Mouse (Mus musculus): ENCODE measurements at regions not wholly inside any gene's neighbourhood (a gene's known extent, or its start where the extent isn't known, plus 50 kb on each side); places are given as distances from the start of the nearest gene placed in this dataset.

DNA sequence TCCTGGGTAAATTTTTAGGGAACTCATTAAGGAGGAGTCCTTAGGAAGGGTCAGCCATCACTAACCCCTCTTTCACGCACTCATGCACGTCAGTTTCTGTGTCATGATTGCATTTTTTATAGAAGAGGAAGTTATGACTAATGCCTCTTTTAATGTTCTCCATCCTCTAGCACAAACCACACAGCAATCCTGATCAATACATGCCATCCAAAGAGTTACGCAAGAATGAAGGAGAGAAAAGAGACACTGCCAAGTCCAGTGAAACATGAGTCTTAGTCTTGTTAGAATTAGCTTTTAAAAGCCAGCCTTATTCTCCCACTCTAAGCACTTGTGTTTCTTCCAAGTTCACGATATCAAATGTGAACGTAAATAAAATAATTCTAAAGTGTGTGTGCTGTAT, 151.0 kb upstream of the Tll1 start:
- H3K36me3 ChIP-seq = no peaks in the 10 kb centered on the region
- no peak overlapping the region for H3K9ac ChIP-seq
- 87% methylated on average over 5 of the region's 5 CpGs for WGBS
- no peak overlapping the region for H3K4me2 ChIP-seq
- no peak for ATAC-seq (ENCODE audit: low read depth)
- H3K9me3 ChIP-seq = no peaks in the 10 kb centered on the region
- no peaks in the 10 kb centered on the region for H3K27me3 ChIP-seq
- no peaks in the 10 kb centered on the region for H3K4me1 ChIP-seq (replicated peaks)
- H3K4me3 ChIP-seq = no peak overlapping the region
- H3K27ac ChIP-seq (replicated peaks) = no peak overlapping the region

- H3K4me1 ChIP-seq (replicated peaks) = no peaks in the 10 kb centered on the region
- H3K27me3 ChIP-seq = no peaks in the 10 kb centered on the region
- H3K4me3 ChIP-seq = no peak overlapping the region
- H3K4me2 ChIP-seq = no peak overlapping the region
- no peaks in the 10 kb centered on the region for H3K36me3 ChIP-seq
- H3K9me3 ChIP-seq = no peaks in the 10 kb centered on the region
- ATAC-seq (ENCODE audit: low read depth) = no peak
- H3K27ac ChIP-seq (replicated peaks) = no peak overlapping the region
- H3K9ac ChIP-seq = no peak overlapping the region
- WGBS = 59% methylated on average over 3 of the region's 3 CpGs
These were observed 142.1 kb upstream of the Tll1 start for GRCm38 (mm10) chr8:64348082-64348646.

- Histone ChIP-seq H3K27ac (replicated peaks) (no peak overlapping the region), H3K27me3 (no peaks in the 10 kb centered on the region), H3K9ac (no peak overlapping the region), H3K4me1 (replicated peaks) (no peaks in the 10 kb centered on the region), H3K4me2 (no peak overlapping the region), H3K4me3 (no peak overlapping the region), H3K36me3 (no peaks in the 10 kb centered on the region), H3K9me3 (no peaks in the 10 kb centered on the region)
- 97% methylated on average over 2 of the region's 2 CpGs for WGBS
- ATAC-seq (ENCODE audit: low read depth) = no peak
These were observed 141.4 kb upstream of the Tll1 start for GRCm38 (mm10) chr8:64347490-64347889.

DNA sequence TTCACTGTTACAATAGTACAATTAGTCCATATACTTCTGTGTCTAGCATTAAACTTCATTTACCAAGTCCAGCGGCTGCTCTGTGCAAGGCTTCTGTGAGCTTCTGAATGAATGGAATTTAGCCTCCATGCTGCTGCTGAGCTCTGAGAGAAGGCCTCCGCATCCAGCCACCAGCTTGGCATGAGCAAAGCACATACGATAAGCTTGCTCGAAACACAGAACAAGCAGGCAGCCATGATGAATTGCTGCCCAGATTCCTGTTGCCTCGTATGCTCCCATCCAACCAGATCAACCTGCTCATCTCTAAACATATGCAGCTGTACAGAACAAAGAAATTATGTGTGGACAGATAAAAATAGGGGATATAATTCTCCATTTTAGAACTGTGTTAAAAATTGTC, 140.4 kb upstream of the Tll1 start:
- Histone ChIP-seq H3K9me3 (no peaks in the 10 kb centered on the region), H3K27me3 (no peaks in the 10 kb centered on the region), H3K4me2 (no peak overlapping the region), H3K9ac (no peak overlapping the region), H3K27ac (replicated peaks) (no peak overlapping the region), H3K4me3 (no peak overlapping the region), H3K36me3 (no peaks in the 10 kb centered on the region), H3K4me1 (replicated peaks) (no peaks in the 10 kb centered on the region)
- WGBS = 73% methylated on average over 5 of the region's 5 CpGs
- ATAC-seq (ENCODE audit: low read depth) = no peak

DNA sequence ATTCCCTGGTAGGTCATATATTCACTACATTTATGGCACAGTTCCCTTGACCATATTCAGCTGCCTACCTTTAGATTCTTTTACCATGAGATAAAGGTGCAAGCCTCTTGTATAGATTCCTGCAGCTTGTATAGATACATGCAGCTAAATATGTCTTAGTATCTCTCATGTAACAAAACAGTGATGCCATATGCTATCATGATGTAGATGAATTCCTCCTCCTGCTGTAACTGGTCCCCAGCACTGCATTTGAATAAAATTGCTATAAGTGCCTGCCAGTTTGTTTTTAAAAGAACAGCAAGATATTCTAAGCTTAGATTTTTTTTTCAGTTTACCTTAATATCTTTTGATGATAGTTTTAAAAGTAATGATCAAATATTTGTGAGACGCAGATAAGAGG, 138.9 kb upstream of the Tll1 start:
- WGBS = 96% methylated on average over 1 of the region's 1 CpGs
- H3K4me3 ChIP-seq = no peak overlapping the region
- H3K9me3 ChIP-seq = no peaks in the 10 kb centered on the region
- H3K4me1 ChIP-seq (replicated peaks) = no peaks in the 10 kb centered on the region
- no peak overlapping the region for H3K27ac ChIP-seq (replicated peaks)
- H3K36me3 ChIP-seq = no peaks in the 10 kb centered on the region
- no peak overlapping the region for H3K4me2 ChIP-seq
- no peak overlapping the region for H3K9ac ChIP-seq
- no peak for ATAC-seq (ENCODE audit: low read depth)
- no peaks in the 10 kb centered on the region for H3K27me3 ChIP-seq

DNA sequence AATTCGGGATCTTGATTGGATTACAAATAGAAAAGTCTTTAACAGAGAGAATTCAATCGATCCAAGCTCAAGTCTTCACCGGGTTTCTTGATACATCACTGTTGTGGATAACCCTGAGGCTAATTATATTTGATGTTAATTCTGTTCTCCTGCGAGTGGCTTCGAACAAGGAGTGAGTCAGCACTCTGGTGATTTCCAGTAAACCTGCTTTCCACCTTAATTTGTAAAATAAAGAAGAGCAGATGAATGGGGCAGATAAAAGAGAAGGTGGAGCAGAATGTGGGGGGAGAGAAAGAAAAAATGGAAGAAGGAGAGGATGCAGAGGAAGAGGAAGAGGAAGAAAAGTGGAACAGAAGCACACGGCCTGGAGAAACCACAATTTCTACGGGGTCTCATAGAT, 137.5 kb upstream of the Tll1 start:
- H3K9ac ChIP-seq = no peak overlapping the region
- H3K9me3 ChIP-seq = no peaks in the 10 kb centered on the region
- H3K4me1 ChIP-seq (replicated peaks) = no peaks in the 10 kb centered on the region
- 81% methylated on average over 7 of the region's 7 CpGs for WGBS
- H3K4me2 ChIP-seq = no peak overlapping the region
- H3K27me3 ChIP-seq = no peaks in the 10 kb centered on the region
- H3K27ac ChIP-seq (replicated peaks) = no peak overlapping the region
- H3K4me3 ChIP-seq = no peak overlapping the region
- no peaks in the 10 kb centered on the region for H3K36me3 ChIP-seq
- no peak for ATAC-seq (ENCODE audit: low read depth)

- ATAC-seq (ENCODE audit: low read depth) = no peak
- no peak overlapping the region for H3K27ac ChIP-seq (replicated peaks)
These were observed 136.3 kb upstream of the Tll1 start for GRCm38 (mm10) chr8:64342397-64342796.

DNA sequence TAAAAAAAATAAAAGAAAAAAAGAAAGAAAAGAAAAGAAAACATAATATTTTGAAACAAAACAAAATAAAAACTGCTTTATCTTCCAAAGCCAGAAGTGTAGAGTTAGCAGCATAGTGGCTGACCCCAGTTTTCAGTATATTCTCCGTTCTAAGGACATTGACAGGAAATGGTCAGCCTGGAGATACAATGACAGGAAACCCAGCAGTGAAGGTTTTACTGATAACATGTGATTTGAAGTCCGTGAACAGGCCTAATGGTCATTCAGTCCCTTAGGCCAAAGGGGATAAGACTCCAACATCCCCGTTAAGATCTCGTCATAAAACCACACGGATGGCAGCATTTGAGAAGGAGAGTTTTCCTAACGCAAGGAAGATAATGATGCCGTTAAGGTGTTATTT, 131.3 kb upstream of the Tll1 start:
- WGBS = 60% methylated on average over 7 of the region's 7 CpGs
- no peak for ATAC-seq (ENCODE audit: low read depth)
- no peak overlapping the region for H3K4me2 ChIP-seq
- no peak overlapping the region for H3K27ac ChIP-seq (replicated peaks)
- no peaks in the 10 kb centered on the region for H3K27me3 ChIP-seq
- no peaks in the 10 kb centered on the region for H3K36me3 ChIP-seq
- H3K9ac ChIP-seq = no peak overlapping the region
- H3K4me1 ChIP-seq (replicated peaks) = no peaks in the 10 kb centered on the region
- H3K4me3 ChIP-seq = no peak overlapping the region
- H3K9me3 ChIP-seq = no peaks in the 10 kb centered on the region

More at GRCm38 (mm10) chr8:64342397-64342796, 136.3 kb upstream of the Tll1 start:
- no peaks in the 10 kb centered on the region for H3K4me1 ChIP-seq (replicated peaks)
- H3K27me3 ChIP-seq = no peaks in the 10 kb centered on the region
- no peak overlapping the region for H3K4me3 ChIP-seq
- H3K9me3 ChIP-seq = no peaks in the 10 kb centered on the region
- H3K4me2 ChIP-seq = no peak overlapping the region
- no peak overlapping the region for H3K9ac ChIP-seq
- H3K36me3 ChIP-seq = no peaks in the 10 kb centered on the region

GRCm38 (mm10) chr8:64336546-64336945, 130.5 kb upstream of the Tll1 start:
- Histone ChIP-seq H3K27me3 (no peaks in the 10 kb centered on the region), H3K9ac (no peak overlapping the region), H3K4me3 (no peak overlapping the region), H3K4me2 (no peak overlapping the region), H3K27ac (replicated peaks) (no peak overlapping the region), H3K36me3 (no peaks in the 10 kb centered on the region), H3K4me1 (replicated peaks) (no peaks in the 10 kb centered on the region), H3K9me3 (no peaks in the 10 kb centered on the region)
- no peak for ATAC-seq (ENCODE audit: low read depth)

DNA sequence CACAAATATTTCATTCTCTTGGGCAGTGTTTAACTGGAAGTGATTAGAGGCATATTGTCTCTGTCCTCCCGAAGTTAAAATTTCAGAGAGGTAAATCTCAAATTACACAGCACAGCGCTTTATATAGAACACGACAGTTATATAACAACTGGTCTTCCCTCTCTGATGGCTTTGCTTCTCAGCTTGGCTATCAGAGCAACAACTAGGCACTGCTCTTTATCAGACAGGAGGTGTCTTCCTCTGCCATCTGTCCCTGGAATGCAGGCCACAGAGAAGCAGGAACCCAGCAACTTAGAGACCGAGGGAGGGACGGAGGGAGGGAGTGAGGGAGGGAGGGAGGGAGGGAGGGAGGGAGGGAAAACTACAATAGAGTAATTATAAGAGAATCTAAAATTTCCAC, 129.4 kb upstream of the Tll1 start:
- ATAC-seq (ENCODE audit: low read depth) = no peak
- WGBS = 51% methylated on average over 5 of the region's 5 CpGs
- Histone ChIP-seq H3K27me3 (no peaks in the 10 kb centered on the region), H3K4me1 (replicated peaks) (no peaks in the 10 kb centered on the region), H3K9me3 (no peaks in the 10 kb centered on the region), H3K4me2 (no peak overlapping the region), H3K4me3 (no peak overlapping the region), H3K9ac (no peak overlapping the region), H3K27ac (replicated peaks) (no peak overlapping the region), H3K36me3 (no peaks in the 10 kb centered on the region)

DNA sequence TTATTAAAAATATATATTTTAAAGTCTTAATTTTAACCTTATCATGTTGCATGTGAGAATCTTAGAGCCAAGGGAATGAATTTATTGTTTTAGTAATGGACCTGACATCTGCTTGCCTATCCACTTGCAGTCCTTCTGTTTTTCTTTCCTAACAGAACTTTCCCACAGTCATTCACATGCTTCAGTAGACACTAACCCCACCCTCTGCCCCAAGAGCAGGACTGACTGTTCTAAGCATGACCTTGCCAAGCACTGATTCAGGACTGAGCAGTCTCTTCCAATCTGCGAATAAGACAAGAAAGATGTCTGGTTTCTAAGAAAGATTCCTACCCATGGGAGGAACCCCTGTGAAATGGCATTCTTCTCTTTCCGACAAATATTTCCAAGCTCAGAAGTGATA, 117.9 kb upstream of the Tll1 start:
- Histone ChIP-seq H3K4me2 (no peak overlapping the region), H3K27me3 (no peaks in the 10 kb centered on the region), H3K9ac (no peak overlapping the region), H3K4me3 (no peak overlapping the region), H3K4me1 (replicated peaks) (peaks cover 2% of the 10 kb centered on the region; the same call in 1 of the 2 replicates), H3K36me3 (no peaks in the 10 kb centered on the region), H3K9me3 (no peaks in the 10 kb centered on the region), H3K27ac (replicated peaks) (no peak overlapping the region)
- WGBS = 91% methylated on average over 2 of the region's 2 CpGs
- no peak for ATAC-seq (ENCODE audit: low read depth)

DNA sequence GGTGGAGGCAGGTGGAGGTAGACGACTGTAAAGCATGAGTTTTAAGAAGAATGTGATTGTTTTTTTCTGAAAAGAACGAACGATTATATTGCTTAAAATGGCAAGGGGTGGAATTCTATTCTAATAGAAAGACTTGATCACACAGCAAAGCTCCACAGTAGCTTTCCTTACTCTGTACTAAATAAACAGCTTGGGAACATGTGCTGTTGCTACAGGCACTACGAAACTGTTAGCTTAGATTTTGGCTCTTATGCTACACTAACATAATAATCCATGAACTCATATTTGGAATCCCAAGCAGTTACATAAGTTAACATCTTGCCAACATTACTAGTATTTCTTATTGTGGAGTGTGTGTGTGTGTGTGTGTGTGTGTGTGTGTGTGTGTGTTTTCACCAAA, 114.3 kb upstream of the Tll1 start:
- no peak overlapping the region for H3K9ac ChIP-seq
- no peaks in the 10 kb centered on the region for H3K36me3 ChIP-seq
- 86% methylated on average over 4 of the region's 4 CpGs for WGBS
- no peak overlapping the region for H3K4me3 ChIP-seq
- peaks cover 10% of the 10 kb centered on the region for H3K4me1 ChIP-seq (replicated peaks)
- no peak overlapping the region for H3K27ac ChIP-seq (replicated peaks)
- no peaks in the 10 kb centered on the region for H3K9me3 ChIP-seq
- no peak for ATAC-seq (ENCODE audit: low read depth)
- H3K4me2 ChIP-seq = no peak overlapping the region
- H3K27me3 ChIP-seq = no peaks in the 10 kb centered on the region

GRCm38 (mm10) chr8:64319220-64319820, 113.2 kb upstream of the Tll1 start:
- whole genome bisulfite sequencing = 25% methylated on average over 6 of the region's 6 CpGs
- no peaks in the 10 kb centered on the region for H3K36me3 ChIP-seq
- no peak overlapping the region for H3K9ac ChIP-seq
- H3K4me2 ChIP-seq = no peak overlapping the region
- no peaks in the 10 kb centered on the region for H3K9me3 ChIP-seq
- no peak for ATAC-seq (ENCODE audit: low read depth)
- peaks cover 10% of the 10 kb centered on the region for H3K4me1 ChIP-seq (replicated peaks)
- H3K27me3 ChIP-seq = no peaks in the 10 kb centered on the region
- no peak overlapping the region for H3K4me3 ChIP-seq
- no peak overlapping the region for H3K27ac ChIP-seq (replicated peaks)
